Mouse (Mus musculus) CH12.LX (cell line): ENCODE measurements around the gene Msh5.

ENCODE experiments used
- CHD2 ChIP-seq: IDR thresholded peaks from 2 replicates; pipeline ENCODE4 v1.6.1; 2011; ENCODE audit warnings: low read length, improper control_type of control experiment
- CTCF ChIP-seq, 2 experiments: IDR thresholded peaks in 1 of 2; conservative IDR thresholded peaks in 1 of 2; 2 replicates each; pipeline ENCODE4 v1.5.1; 2011 to 2012; ENCODE audit warnings: low read depth in 2 of 2, low read length in 2 of 2, improper control_type of control experiment in 1 of 2, inconsistent platforms in 1 of 2, mild to moderate bottlenecking in 1 of 2, moderate library complexity in 1 of 2
- E2F4 ChIP-seq: IDR thresholded peaks from 2 replicates; pipeline ENCODE4 v1.6.1; 2011; ENCODE audit warnings: low read depth, low read length, improper control_type of control experiment; ENCODE audit not compliant: insufficient replicate concordance
- GABPA ChIP-seq: IDR thresholded peaks from 2 replicates; pipeline ENCODE4 v1.6.1; 2012; ENCODE audit warnings: low read depth, low read length, improper control_type of control experiment, inconsistent platforms; ENCODE audit not compliant: insufficient replicate concordance
- KAT2A ChIP-seq: IDR thresholded peaks from 2 replicates; pipeline ENCODE4 v1.6.1; 2012; ENCODE audit warnings: low read length, improper control_type of control experiment, inconsistent platforms; ENCODE audit not compliant: insufficient replicate concordance
- MXI1 ChIP-seq: IDR thresholded peaks from 2 replicates; pipeline ENCODE4 v1.6.1; 2011; ENCODE audit warnings: mild to moderate bottlenecking, low read depth, low read length, improper control_type of control experiment
- NRF1 ChIP-seq: IDR thresholded peaks from 2 replicates; pipeline ENCODE4 v1.6.1; 2014; ENCODE audit warnings: low read depth, mild to moderate bottlenecking, inconsistent platforms, low read length, improper control_type of control experiment, moderate library complexity
- POLR2A ChIP-seq: IDR thresholded peaks from 2 replicates; pipeline ENCODE4 v1.6.1; 2011; ENCODE audit warnings: low read depth, mild to moderate bottlenecking, improper control_type of control experiment, low read length
- POLR2AphosphoS2 ChIP-seq: IDR thresholded peaks from 2 replicates; pipeline ENCODE4 v1.6.1; 2011; ENCODE audit warnings: low read depth, low read length, improper control_type of control experiment
- RAD21 ChIP-seq: IDR thresholded peaks from 2 replicates; pipeline ENCODE4 v1.6.1; 2011; ENCODE audit warnings: low read depth, mild to moderate bottlenecking, low read length, improper control_type of control experiment, moderate library complexity
- TCF12 ChIP-seq: IDR thresholded peaks from 2 replicates; pipeline ENCODE4 v1.6.1; 2014; ENCODE audit warnings: low read depth, mild to moderate bottlenecking, inconsistent platforms, low read length, improper control_type of control experiment
- UBTF ChIP-seq: IDR thresholded peaks from 2 replicates; pipeline ENCODE4 v1.6.1; 2012; ENCODE audit warnings: low read depth, mild to moderate bottlenecking, inconsistent platforms, low read length, improper control_type of control experiment, moderate library complexity
- ZMIZ1 ChIP-seq: IDR thresholded peaks from 2 replicates; pipeline ENCODE4 v1.6.1; 2012; ENCODE audit warnings: low read depth, mild to moderate bottlenecking, inconsistent platforms, low read length, improper control_type of control experiment

- TF ChIP-seq TCF12 (no peak), CTCF (conservative IDR thresholded peaks at IDR 0.05 in 1 of 2, IDR thresholded peaks at IDR 0.05 in 1 of 2; ENCODE audit: low read depth in 2 of 2, low read length in 2 of 2) (no peak), E2F4 (no peak), NRF1 (no peak), CHD2 (no peak), KAT2A (no peak), ZMIZ1 (no peak), UBTF (no peak), GABPA (no peak), POLR2A (no peak), MXI1 (no peak), RAD21 (no peak), POLR2AphosphoS2 (no peak)
Measured at GRCm38 (mm10) chr17:35009586-35009985, 37.0 kb downstream of the Msh5 start.
